In the genomic region with DNA sequence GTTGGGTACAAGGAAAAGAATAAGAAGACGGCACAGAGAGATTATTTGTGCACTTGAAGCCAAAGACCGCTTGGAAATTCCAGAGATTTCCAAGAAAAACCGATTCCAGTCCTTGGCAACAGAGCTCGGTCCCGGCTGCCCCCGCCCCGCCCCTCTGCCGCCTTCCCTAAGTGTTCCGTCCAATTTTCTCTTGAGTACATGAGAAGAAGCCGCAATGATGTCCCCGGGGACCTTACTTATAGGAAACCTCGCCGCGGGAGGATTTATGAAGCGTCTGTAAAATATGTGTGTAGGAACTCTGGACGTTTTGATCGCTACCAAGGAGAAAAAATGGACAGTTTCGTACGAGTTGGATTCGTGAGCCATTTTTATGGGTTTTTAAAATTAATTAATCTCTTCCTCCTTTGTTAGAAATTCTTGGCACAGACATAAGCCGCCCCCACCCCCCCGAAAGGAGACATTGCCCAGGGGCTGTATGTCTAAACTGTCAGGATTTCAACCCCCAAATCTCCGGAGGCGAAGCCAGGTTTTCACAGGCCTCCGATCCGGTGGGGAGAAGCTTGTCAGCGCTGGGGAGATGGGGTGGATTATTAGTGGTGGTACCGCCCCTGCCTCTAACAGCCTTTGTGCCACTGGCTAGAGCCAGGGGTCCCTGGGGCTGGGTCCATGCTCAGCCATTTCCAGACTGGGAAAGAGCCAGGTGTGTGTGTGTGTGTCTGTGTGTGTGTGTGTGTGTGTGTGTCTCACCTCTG, we compare ENCODE assay signal across 8 mouse cellular contexts.
DNase-seq lines count a peak whose midpoint lies in the region; ATAC-seq and TF ChIP-seq lines count a peak whose summit lies in the region.

No protein-coding gene starts in this region.

- H3K36me3 ChIP-seq in lung, embryonic 14.5 days (ENCODE audit: insufficient read depth) = no peaks in the 10 kb centered on the region
- no peaks in the 10 kb centered on the region for H3K36me3 ChIP-seq in forebrain, postnatal 0 days (ENCODE audit: insufficient read depth)
- no peaks in the 10 kb centered on the region for H3K36me3 ChIP-seq in kidney, embryonic 15.5 days

- ATAC-seq in lung, embryonic 14.5 days (ENCODE audit: insufficient read depth) = peak; percentile 22; the same call in 1 of the 2 replicates
- no peak for ATAC-seq in forebrain, postnatal 0 days
- no peak for ATAC-seq in kidney, embryonic 15.5 days (replicated peaks; ENCODE audit: low FRiP score)

- peak overlapping the region; percentile 19; the same call in 1 of the 2 replicates for H3K4me3 ChIP-seq in lung, embryonic 14.5 days (ENCODE audit: low read depth, low read length)
- peak overlapping the region; percentile 13 for H3K4me3 ChIP-seq in forebrain, postnatal 0 days (ENCODE audit: low read depth, low read length)
- peak overlapping the region; percentile 30 for H3K4me3 ChIP-seq in kidney, embryonic 15.5 days (replicated peaks)

- H3K9me3 ChIP-seq in lung, embryonic 14.5 days (ENCODE audit: low read depth, low read length) = no peaks in the 10 kb centered on the region
- no peaks in the 10 kb centered on the region for H3K9me3 ChIP-seq in forebrain, postnatal 0 days (ENCODE audit: low read length)
- no peaks in the 10 kb centered on the region for H3K9me3 ChIP-seq in kidney, embryonic 15.5 days (replicated peaks)

- 6% methylated on average over 28 of the region's 28 CpGs for WGBS in lung, embryonic 14.5 days
- 4% methylated on average over 28 of the region's 28 CpGs for WGBS in forebrain, postnatal 0 days
- 3% methylated on average over 28 of the region's 28 CpGs for WGBS in kidney, embryonic 15.5 days

- H3K4me1 ChIP-seq in lung, embryonic 14.5 days (ENCODE audit: insufficient read depth) = peaks cover 2% of the 10 kb centered on the region; the same call in 1 of the 2 replicates
- H3K4me1 ChIP-seq in forebrain, postnatal 0 days (ENCODE audit: insufficient read depth) = peaks cover 3% of the 10 kb centered on the region; the same call in 1 of the 2 replicates
- H3K4me1 ChIP-seq in kidney, embryonic 15.5 days = peaks cover 39% of the 10 kb centered on the region

- no peak for TF ChIP-seq CTCF in lung, embryonic 14.5 days (IDR thresholded peaks at IDR 0.05; ENCODE audit: low read depth)
- no peak for TF ChIP-seq CTCF in forebrain, postnatal 0 days (IDR thresholded peaks at IDR 0.05; ENCODE audit: low read depth)

- H3K4me2 ChIP-seq in lung, embryonic 14.5 days = peak overlapping the region; percentile 59
- peak overlapping the region; percentile 48 for H3K4me2 ChIP-seq in forebrain, postnatal 0 days (ENCODE audit: low read depth)
- H3K4me2 ChIP-seq in kidney, embryonic 15.5 days = peak overlapping the region; percentile 60

- H3K27ac ChIP-seq in lung, embryonic 14.5 days (ENCODE audit: low read depth) = peak overlapping the region; percentile 39; the same call in 1 of the 2 replicates
- H3K27ac ChIP-seq in forebrain, postnatal 0 days (ENCODE audit: low read depth, low read length) = 0 out of 2 replicates have a peak overlapping the region, but pooled peaks have one; percentile 1
- H3K27ac ChIP-seq in kidney, embryonic 15.5 days = no peak overlapping the region

- DNase-seq in lung, embryonic 14.5 days = peak; percentile 83
- no peak for DNase-seq in lung, postnatal 25 days (ENCODE audit: low spot score)
- peak; percentile 45 for DNase-seq in forebrain, postnatal 0 days
- DNase-seq in mesoderm, embryonic 11.5 days (ENCODE audit: low read depth, low spot score) = peak; percentile 81
- no peak for DNase-seq in thymus, postnatal 0 days (ENCODE audit: low spot score)
- DNase-seq in natural killer cell, adult 2 months (ENCODE audit: low spot score in 2 of 2) = no peak
- no peak for DNase-seq in frontal cortex, adult 2 months (ENCODE audit: extremely low spot score in 1 of 2, low spot score in 1 of 2)

- H3K27me3 ChIP-seq in lung, embryonic 14.5 days (ENCODE audit: insufficient read depth, low read length) = no peaks in the 10 kb centered on the region
- H3K27me3 ChIP-seq in forebrain, postnatal 0 days (ENCODE audit: insufficient read depth, low read length) = no peaks in the 10 kb centered on the region
- peaks cover 45% of the 10 kb centered on the region for H3K27me3 ChIP-seq in kidney, embryonic 15.5 days

- peak overlapping the region; percentile 7; the same call in 1 of the 2 replicates for H3K9ac ChIP-seq in lung, embryonic 14.5 days
- H3K9ac ChIP-seq in forebrain, postnatal 0 days = 0 out of 2 replicates have a peak overlapping the region, but pooled peaks have one; percentile 22
- no peak overlapping the region for H3K9ac ChIP-seq in kidney, embryonic 15.5 days

Comparison
In these comparisons a context has a peak if more than half of its experiments do, and no peak if none do; other contexts are left out.
1. DNase-seq: peak in lung, embryonic 14.5 days (single experiment), forebrain, postnatal 0 days (single experiment) and mesoderm, embryonic 11.5 days (single experiment); none in lung, postnatal 25 days (single experiment), thymus, postnatal 0 days (single experiment), natural killer cell, adult 2 months (0 of 2) and frontal cortex, adult 2 months (0 of 2).
2. Peak in every context shown above with its lines, with median percentiles within 50 percentile points of each other: H3K4me2 ChIP-seq and H3K4me3 ChIP-seq.